Mouse (Mus musculus) left cerebral cortex, adult 8-10 months (tissue): ENCODE data around the gene Hoxd3. TPM values are rescaled to one million over a fixed set of nuclear protein-coding genes. Genes with fewer than 3 reads are reported as not detected.

ENCODE experiments used
- DNase-seq, 2 experiments: peaks; one replicate each; pipeline ENCODE4 v3.0.0; 2022; ENCODE audit warnings: low spot score in 2 of 2
- total RNA-seq, 4 experiments: library from RNA; stranded (reverse); gene quantifications; 2 replicates each; pipeline ENCODE4 v1.2.4; 2022

Hoxd3 gene
- total RNA-seq, 4 experiments from 2014 or later, result not detected

GRCm38 (mm10) chr2:74740311-74741091, 28.8 kb downstream of the Hoxd3 start:
- no peak for DNase-seq

GRCm38 (mm10) chr2:74741252-74741978, 29.7 kb downstream of the Hoxd3 start:
- DNase-seq, result no peak

GRCm38 (mm10) chr2:74741979-74742277, 30.2 kb downstream of the Hoxd3 start:
- DNase-seq, result no peak

GRCm38 (mm10) chr2:74745540-74746297, 34.0 kb downstream of the Hoxd3 start:
- DNase-seq, result no peak

- no peak for DNase-seq
These were observed 34.7 kb downstream of the Hoxd3 start for GRCm38 (mm10) chr2:74746298-74746921.

GRCm38 (mm10) chr2:74747006-74747405, 35.3 kb downstream of the Hoxd3 start:
- DNase-seq, result no peak

GRCm38 (mm10) chr2:74747661-74748141, 36.0 kb downstream of the Hoxd3 start:
- no peak for DNase-seq

- DNase-seq, result no peak
These were observed 36.8 kb downstream of the Hoxd3 start for GRCm38 (mm10) chr2:74748436-74748995.

GRCm38 (mm10) chr2:74749337-74750121, 37.8 kb downstream of the Hoxd3 start:
- no peak for DNase-seq

GRCm38 (mm10) chr2:74750731-74751250, 39.1 kb downstream of the Hoxd3 start:
- no peak for DNase-seq

GRCm38 (mm10) chr2:74751861-74752260, 40.1 kb downstream of the Hoxd3 start:
- DNase-seq, result no peak

GRCm38 (mm10) chr2:74752431-74753174, 40.9 kb downstream of the Hoxd3 start:
- DNase-seq, result no peak

GRCm38 (mm10) chr2:74753175-74753523, 41.4 kb downstream of the Hoxd3 start:
- DNase-seq, result no peak

GRCm38 (mm10) chr2:74753711-74754110, 42.0 kb downstream of the Hoxd3 start:
- no peak for DNase-seq

- no peak for DNase-seq
These were observed 48.4 kb downstream of the Hoxd3 start for GRCm38 (mm10) chr2:74760146-74760545.

- DNase-seq, result no peak
These were observed 50.2 kb downstream of the Hoxd3 start for GRCm38 (mm10) chr2:74761941-74762340.

GRCm38 (mm10) chr2:74762522-74763244, 51.0 kb downstream of the Hoxd3 start, which contains the start of gene Hoxd1:
Hoxd1 (plus strand) TSS chr2:74762980.
- no peak for DNase-seq

GRCm38 (mm10) chr2:74763245-74763735, 51.6 kb downstream of the Hoxd3 start:
- no peak for DNase-seq

- DNase-seq, result no peak
These were observed 52.2 kb downstream of the Hoxd3 start for GRCm38 (mm10) chr2:74763976-74764375.
